11 mouse cellular contexts compared by ENCODE assay signal in genomic region chr11:100791457-100792049, GRCm38 (mm10). TPM values are rescaled to one million over a fixed set of nuclear protein-coding genes. Genes with fewer than 3 reads are reported as not detected.
DNase-seq lines count a peak whose midpoint lies in the region; ATAC-seq and TF ChIP-seq lines count a peak whose summit lies in the region.
"Had no signal": no experiment of that assay in that cellular context is flagged by ENCODE, and none has a peak within 500 bp of the region (broad histone marks: within the 10 kb centered on the region; RNA-seq: fewer than 3 reads in every experiment).

No protein-coding gene starts in this region.

- 27% methylated on average over 2 of the region's 2 CpGs for WGBS in heart, adult 2 months
- WGBS in heart, embryonic 12.5 days = 82% methylated on average over 2 of the region's 2 CpGs
- WGBS in midbrain, embryonic 11.5 days = 95% methylated on average over 2 of the region's 2 CpGs
- 88% methylated on average over 2 of the region's 2 CpGs for WGBS in hindbrain, embryonic 14.5 days

- TF ChIP-seq EP300 in heart, adult 2 months (IDR thresholded peaks at IDR 0.05; ENCODE audit: insufficient read depth, low read depth, low read length) = peak; percentile 52; the same call in 1 of the 2 replicates

- H3K4me2 ChIP-seq in heart, embryonic 12.5 days = no peak overlapping the region
- no peak overlapping the region for H3K4me2 ChIP-seq in midbrain, embryonic 11.5 days
- H3K4me2 ChIP-seq in hindbrain, embryonic 14.5 days (replicated peaks) = no peak overlapping the region
- H3K4me2 ChIP-seq: forebrain, embryonic 13.5 days; lung, embryonic 14.5 days had no signal

- no peak for TF ChIP-seq CTCF in heart, adult 2 months (IDR thresholded peaks at IDR 0.05)

- ATAC-seq in heart, embryonic 12.5 days (ENCODE audit: insufficient number of reproducible peaks, low FRiP score) = no peak
- no peak for ATAC-seq in midbrain, embryonic 11.5 days (ENCODE audit: low FRiP score)
- no peak for ATAC-seq in hindbrain, embryonic 14.5 days (ENCODE audit: low FRiP score)
- ATAC-seq: forebrain, embryonic 13.5 days; hindbrain, embryonic 16.5 days had no signal

- intact Hi-C loops in heart, adult 2 months (cut with DNase I) = loop anchor here (2.0 kb wide), 1 partner anchor 23 kb away; no protein-coding TSS in a partner anchor
- intact Hi-C loops in left cerebral cortex, postnatal 36 days (cut with DNase I) = no loop called here

- TF ChIP-seq POLR2A in heart, adult 2 months (IDR thresholded peaks at IDR 0.05; ENCODE audit: insufficient read depth, low read depth, low read length) = no peak

- H3K4me1 ChIP-seq in heart, adult 2 months (ENCODE audit: control insufficient read depth, insufficient read depth, low read length) = peaks cover 4% of the 10 kb centered on the region
- H3K4me1 ChIP-seq in heart, embryonic 12.5 days (replicated peaks) = no peaks in the 10 kb centered on the region
- H3K4me1 ChIP-seq in brown adipose tissue, adult 24 weeks (ENCODE audit: control insufficient read depth, insufficient read depth, insufficient read length, low read length) = peaks cover 9% of the 10 kb centered on the region
- no peaks in the 10 kb centered on the region for H3K4me1 ChIP-seq in midbrain, embryonic 11.5 days (ENCODE audit: control insufficient read depth, insufficient read depth, low read length)
- H3K4me1 ChIP-seq in hindbrain, embryonic 14.5 days (replicated peaks; ENCODE audit: control insufficient read depth, insufficient read depth, low read length) = no peaks in the 10 kb centered on the region
- H3K4me1 ChIP-seq: forebrain, embryonic 13.5 days had no signal

- no peaks in the 10 kb centered on the region for H3K27me3 ChIP-seq in heart, adult 2 months (ENCODE audit: control insufficient read depth, insufficient read depth, low read length)
- no peaks in the 10 kb centered on the region for H3K27me3 ChIP-seq in heart, embryonic 12.5 days (replicated peaks)
- H3K27me3 ChIP-seq in midbrain, embryonic 11.5 days (ENCODE audit: control insufficient read depth, insufficient read depth, low read length) = no peaks in the 10 kb centered on the region
- H3K27me3 ChIP-seq in hindbrain, embryonic 14.5 days (ENCODE audit: control insufficient read depth, insufficient read depth, low read length) = no peaks in the 10 kb centered on the region
- H3K27me3 ChIP-seq: forebrain, embryonic 13.5 days had no signal

- H3K9me3 ChIP-seq in heart, embryonic 12.5 days (replicated peaks) = no peaks in the 10 kb centered on the region
- H3K9me3 ChIP-seq in midbrain, embryonic 11.5 days (ENCODE audit: control insufficient read depth, low read length) = no peaks in the 10 kb centered on the region
- H3K9me3 ChIP-seq in hindbrain, embryonic 14.5 days (ENCODE audit: control insufficient read depth, low read length) = no peaks in the 10 kb centered on the region
- H3K9me3 ChIP-seq: forebrain, embryonic 13.5 days had no signal

- peak overlapping the region; percentile 72 for H3K27ac ChIP-seq in heart, adult 2 months
- H3K27ac ChIP-seq in heart, embryonic 12.5 days (ENCODE audit: poor library complexity, severe bottlenecking) = no peak overlapping the region
- peak overlapping the region; percentile 89 for H3K27ac ChIP-seq in brown adipose tissue, adult 24 weeks (replicated peaks; ENCODE audit: low read depth, low read length)
- H3K27ac ChIP-seq in midbrain, embryonic 11.5 days (ENCODE audit: low read depth, low read length) = no peak overlapping the region
- no peak overlapping the region for H3K27ac ChIP-seq in hindbrain, embryonic 14.5 days
- H3K27ac ChIP-seq: forebrain, embryonic 13.5 days had no signal

- peaks cover 8% of the 10 kb centered on the region for H3K36me3 ChIP-seq in heart, adult 2 months (ENCODE audit: control insufficient read depth, insufficient read depth, low read length)
- H3K36me3 ChIP-seq in heart, embryonic 12.5 days = peaks cover 79% of the 10 kb centered on the region
- no peaks in the 10 kb centered on the region for H3K36me3 ChIP-seq in midbrain, embryonic 11.5 days (ENCODE audit: control insufficient read depth, insufficient read depth, low read length)
- peaks cover 62% of the 10 kb centered on the region for H3K36me3 ChIP-seq in hindbrain, embryonic 14.5 days (replicated peaks; ENCODE audit: control insufficient read depth, insufficient read depth)

- no peak overlapping the region for H3K4me3 ChIP-seq in heart, adult 2 months
- H3K4me3 ChIP-seq in heart, embryonic 12.5 days = no peak overlapping the region
- no peak overlapping the region for H3K4me3 ChIP-seq in brown adipose tissue, adult 24 weeks (ENCODE audit: insufficient read depth, low read depth, low read length)
- H3K4me3 ChIP-seq in midbrain, embryonic 11.5 days (ENCODE audit: low read depth, low read length) = no peak overlapping the region
- no peak overlapping the region for H3K4me3 ChIP-seq in hindbrain, embryonic 14.5 days (replicated peaks; ENCODE audit: low read length)
- H3K4me3 ChIP-seq: forebrain, embryonic 13.5 days had no signal

- no peaks in the 10 kb centered on the region for H3K79me2 ChIP-seq in heart, adult 2 months (replicated peaks; ENCODE audit: control insufficient read depth, insufficient read depth, low read length)

- DNase-seq in heart, adult 2 months = peak in 1 of 2 experiments; percentile 63
- peak; percentile 59 for DNase-seq in 416B (ENCODE audit: low read depth)
- peak; percentile 53 to 85 for DNase-seq in kidney, postnatal 25 days
- DNase-seq in left cerebral cortex, postnatal 36 days (ENCODE audit: low spot score in 2 of 2) = no peak
- no peak for DNase-seq in midbrain, embryonic 11.5 days (ENCODE audit: low spot score, missing footprints)
- no peak for DNase-seq in hindbrain, embryonic 14.5 days (ENCODE audit: low spot score)
- DNase-seq: lung, embryonic 14.5 days had no signal

- H3K9ac ChIP-seq in heart, adult 2 months (ENCODE audit: low read depth, low read length) = no peak overlapping the region
- no peak overlapping the region for H3K9ac ChIP-seq in heart, embryonic 12.5 days
- no peak overlapping the region for H3K9ac ChIP-seq in midbrain, embryonic 11.5 days (ENCODE audit: low read length)
- no peak overlapping the region for H3K9ac ChIP-seq in hindbrain, embryonic 14.5 days
- H3K9ac ChIP-seq: forebrain, embryonic 13.5 days; lung, embryonic 14.5 days had no signal

RNA-seq across cellular contexts. Expression of gene Ghdc, which starts 20.8 kb away (rescaled TPM):
- total RNA-seq in heart, adult 2 months (2021) = 10 to 100 TPM; 10.1 to 11.6 TPM
- 11.2 and 12.8 TPM in 2 replicates for polyA plus RNA-seq in heart, adult 2 months (2012; rRNA removed)
- 6.5 and 7.0 TPM in 2 replicates for polyA plus RNA-seq in heart, embryonic 12.5 days (2016; fragmentation: Nextera tagmentation; extraction: Ambion mirVana)
- 9.4 and 11.1 TPM in 2 replicates for polyA plus RNA-seq in brown adipose tissue, adult 24 weeks (2012; ENCODE audit: insufficient read depth, insufficient read length, missing spikeins)
- 1 to 10 TPM; 6.6 to 8.0 TPM for total RNA-seq in left cerebral cortex, postnatal 36 days (2021)
- polyA plus RNA-seq in midbrain, embryonic 11.5 days (2014; fragmentation: Nextera tagmentation; extraction: Ambion mirVana) = 1.3 and 1.7 TPM in 2 replicates
- 2.7 and 4.4 TPM in 2 replicates for polyA plus RNA-seq in hindbrain, embryonic 14.5 days (2014; fragmentation: Nextera tagmentation; extraction: Ambion mirVana)

RNA-seq across cellular contexts. Expression of gene Hcrt, which starts 28.8 kb away (rescaled TPM):
- not detected for total RNA-seq in heart, adult 2 months (2021)
- polyA plus RNA-seq in heart, adult 2 months (2012; rRNA removed) = not detected in 2 replicates
- polyA plus RNA-seq in heart, embryonic 12.5 days (2016; fragmentation: Nextera tagmentation; extraction: Ambion mirVana) = not detected in 2 replicates
- polyA plus RNA-seq in brown adipose tissue, adult 24 weeks (2012; ENCODE audit: insufficient read depth, insufficient read length, missing spikeins) = not detected in 2 replicates
- under 1 TPM; 0.59 to 0.77 TPM for total RNA-seq in left cerebral cortex, postnatal 36 days (2021)
- not detected in 2 replicates for polyA plus RNA-seq in midbrain, embryonic 11.5 days (2014; fragmentation: Nextera tagmentation; extraction: Ambion mirVana)
- 0.78 TPM in 1 of 2 replicates, not detected in the other for polyA plus RNA-seq in hindbrain, embryonic 14.5 days (2014; fragmentation: Nextera tagmentation; extraction: Ambion mirVana)
- polyA plus RNA-seq: forebrain, embryonic 13.5 days; lung, embryonic 14.5 days had no signal

RNA-seq across cellular contexts. Expression of gene Kcnh4, which starts 31.8 kb away (rescaled TPM):
- not detected for total RNA-seq in heart, adult 2 months (2021)
- polyA plus RNA-seq in heart, adult 2 months (2012; rRNA removed) = 0.04 TPM in 1 of 2 replicates, not detected in the other
- polyA plus RNA-seq in heart, embryonic 12.5 days (2016; fragmentation: Nextera tagmentation; extraction: Ambion mirVana) = not detected in 2 replicates
- not detected in 2 replicates for polyA plus RNA-seq in brown adipose tissue, adult 24 weeks (2012; ENCODE audit: insufficient read depth, insufficient read length, missing spikeins)
- 10 to 100 TPM; 12.6 to 19.1 TPM for total RNA-seq in left cerebral cortex, postnatal 36 days (2021)
- polyA plus RNA-seq in midbrain, embryonic 11.5 days (2014; fragmentation: Nextera tagmentation; extraction: Ambion mirVana) = 2.7 and 2.9 TPM in 2 replicates
- 7.6 and 8.8 TPM in 2 replicates for polyA plus RNA-seq in hindbrain, embryonic 14.5 days (2014; fragmentation: Nextera tagmentation; extraction: Ambion mirVana)
- polyA plus RNA-seq: lung, embryonic 14.5 days had no signal

RNA-seq across cellular contexts. Expression of gene Rab5c, which starts 53.5 kb away (rescaled TPM):
- 10 to 100 TPM; 53.0 to 56.3 TPM for total RNA-seq in heart, adult 2 months (2021)
- 69.3 and 97.8 TPM in 2 replicates for polyA plus RNA-seq in heart, adult 2 months (2012; rRNA removed)
- polyA plus RNA-seq in heart, embryonic 12.5 days (2016; fragmentation: Nextera tagmentation; extraction: Ambion mirVana) = 10.5 and 11.4 TPM in 2 replicates
- polyA plus RNA-seq in brown adipose tissue, adult 24 weeks (2012; ENCODE audit: insufficient read depth, insufficient read length, missing spikeins) = 148 and 163 TPM in 2 replicates
- total RNA-seq in left cerebral cortex, postnatal 36 days (2021) = 100 to 1,000 TPM; 138 to 156 TPM
- 83.6 and 85.0 TPM in 2 replicates for polyA plus RNA-seq in midbrain, embryonic 11.5 days (2014; fragmentation: Nextera tagmentation; extraction: Ambion mirVana)
- 80.5 and 105 TPM in 2 replicates for polyA plus RNA-seq in hindbrain, embryonic 14.5 days (2014; fragmentation: Nextera tagmentation; extraction: Ambion mirVana)

RNA-seq across cellular contexts. Expression of gene Stat5b, which starts 59.0 kb away (rescaled TPM):
- total RNA-seq in heart, adult 2 months (2021) = 10 to 100 TPM; 58.6 to 65.2 TPM
- polyA plus RNA-seq in heart, adult 2 months (2012; rRNA removed) = 35.4 and 50.7 TPM in 2 replicates
- 35.0 and 35.3 TPM in 2 replicates for polyA plus RNA-seq in heart, embryonic 12.5 days (2016; fragmentation: Nextera tagmentation; extraction: Ambion mirVana)
- polyA plus RNA-seq in brown adipose tissue, adult 24 weeks (2012; ENCODE audit: insufficient read depth, insufficient read length, missing spikeins) = 15.1 and 18.4 TPM in 2 replicates
- 10 to 100 TPM; 22.3 to 23.1 TPM for total RNA-seq in left cerebral cortex, postnatal 36 days (2021)
- 14.6 and 17.3 TPM in 2 replicates for polyA plus RNA-seq in midbrain, embryonic 11.5 days (2014; fragmentation: Nextera tagmentation; extraction: Ambion mirVana)
- polyA plus RNA-seq in hindbrain, embryonic 14.5 days (2014; fragmentation: Nextera tagmentation; extraction: Ambion mirVana) = 19.0 and 19.8 TPM in 2 replicates

Comparison
In these comparisons a context has a peak if more than half of its experiments do, and no peak if none do; other contexts are left out.
1. H3K27ac ChIP-seq: peak in heart, adult 2 months (single experiment) and brown adipose tissue, adult 24 weeks (single experiment); none in heart, embryonic 12.5 days (single experiment), midbrain, embryonic 11.5 days (single experiment) and hindbrain, embryonic 14.5 days (single experiment).
2. DNase-seq: peak in 416B (single experiment) and kidney, postnatal 25 days (2 of 2); none in left cerebral cortex, postnatal 36 days (0 of 2), midbrain, embryonic 11.5 days (single experiment) and hindbrain, embryonic 14.5 days (single experiment).